Mouse (Mus musculus) retina, adult 2 months (tissue): ENCODE data around the gene Pawr.
"Not testable (repeated sequence)": the region's sequence is repeated elsewhere in the genome, so short reads cannot be mapped to it uniquely, and the experiment has no call there.

ENCODE experiments used
- DNase-seq: peaks from one replicate; pipeline ENCODE4 v3.0.0-alpha.2; 2012; ENCODE audit warnings: low read depth, low spot score

The Pawr gene

DNA sequence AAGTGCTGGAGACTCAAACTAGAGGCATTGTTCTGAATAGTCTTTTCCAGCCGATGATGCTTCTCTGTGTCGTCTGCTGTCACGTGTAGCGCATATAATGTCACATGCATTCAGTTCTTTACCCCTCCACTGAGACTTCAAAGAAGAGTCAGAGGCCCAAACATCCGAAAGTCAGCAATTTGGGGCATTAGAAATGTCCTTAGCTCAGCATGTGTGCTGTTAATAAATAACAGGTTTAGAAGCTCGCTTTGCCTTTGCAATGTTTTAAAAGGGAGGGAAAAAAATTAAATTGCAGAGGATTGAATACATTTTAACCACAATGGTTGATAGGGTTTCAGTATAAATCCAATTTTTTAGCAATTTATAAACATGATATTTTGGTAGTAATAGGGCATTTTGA, 18.1 kb upstream of the Pawr start:
- DNase-seq = no peak

DNA sequence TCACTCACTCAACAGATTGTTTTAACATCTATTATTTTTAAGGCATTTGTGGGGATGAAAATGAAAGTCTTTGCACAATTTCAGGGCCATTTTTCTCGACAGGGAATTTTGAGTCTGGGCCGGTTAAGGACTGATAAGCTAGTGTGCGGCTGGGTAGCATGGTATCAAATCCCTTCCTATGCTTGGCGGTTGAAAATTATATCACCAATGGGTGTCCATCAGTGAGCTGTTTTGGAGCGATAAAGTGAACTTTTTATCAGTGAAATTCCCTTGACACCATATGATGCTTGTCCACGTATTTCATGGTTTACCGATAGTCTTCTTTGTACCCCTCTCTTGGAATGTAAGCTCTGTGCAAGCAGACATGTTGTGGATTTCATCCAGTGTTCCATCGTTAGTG, 17.5 kb upstream of the Pawr start:
- DNase-seq = no peak

DNA sequence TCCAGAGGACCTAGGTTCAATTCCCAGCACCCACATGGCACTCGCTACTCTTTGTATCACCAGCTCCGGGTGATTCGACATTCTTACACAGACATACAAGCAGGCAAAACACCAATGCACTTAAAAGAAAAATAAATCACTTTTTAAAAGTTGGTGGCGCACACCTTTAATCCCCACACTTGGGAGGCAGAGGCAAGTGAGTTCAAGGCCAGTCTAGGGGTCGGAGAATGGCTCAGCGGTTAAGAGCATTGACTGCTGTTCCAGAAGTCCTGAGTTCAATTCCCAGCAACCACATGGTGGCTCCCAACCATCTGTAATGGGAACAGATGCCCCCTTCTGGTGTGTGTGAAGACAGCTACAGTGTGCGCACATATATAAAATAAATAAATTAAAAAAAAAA, 16.7 kb upstream of the Pawr start:
- DNase-seq = no peak

- DNase-seq = no peak
Observed at GRCm38 (mm10) chr10:108328356-108328755, 3.6 kb upstream of the Pawr start.

DNA sequence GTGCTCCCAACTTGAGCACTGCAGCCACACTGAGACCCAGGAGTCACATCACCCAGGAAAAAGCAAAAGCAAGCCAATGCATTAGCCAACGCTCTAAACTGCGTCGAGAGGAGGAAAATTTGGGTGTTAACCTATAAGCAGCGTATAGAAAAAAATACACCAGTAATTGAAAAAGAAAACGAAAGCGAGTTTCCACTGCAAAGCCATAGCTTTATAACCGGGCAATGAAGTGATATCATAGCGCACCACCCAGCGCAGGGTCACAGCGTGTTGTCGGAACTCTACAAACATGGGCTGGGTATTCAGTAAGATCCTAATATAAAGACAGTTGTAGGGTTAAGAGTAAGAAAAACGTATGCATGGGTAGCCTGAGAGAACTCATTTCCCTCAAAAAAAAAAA, 2.9 kb upstream of the Pawr start:
- no peak for DNase-seq

- no peak for DNase-seq
Observed at GRCm38 (mm10) chr10:108329771-108330170, 2.1 kb upstream of the Pawr start.

- DNase-seq = no peak
Observed at GRCm38 (mm10) chr10:108330964-108331363, 957 bp upstream of the Pawr start.

- peak; percentile 18 for DNase-seq
Observed at GRCm38 (mm10) chr10:108332571-108333541, 935 bp downstream of the Pawr start.

GRCm38 (mm10) chr10:108333642-108334041, 1.7 kb downstream of the Pawr start:
- peak; percentile 13 for DNase-seq

DNA sequence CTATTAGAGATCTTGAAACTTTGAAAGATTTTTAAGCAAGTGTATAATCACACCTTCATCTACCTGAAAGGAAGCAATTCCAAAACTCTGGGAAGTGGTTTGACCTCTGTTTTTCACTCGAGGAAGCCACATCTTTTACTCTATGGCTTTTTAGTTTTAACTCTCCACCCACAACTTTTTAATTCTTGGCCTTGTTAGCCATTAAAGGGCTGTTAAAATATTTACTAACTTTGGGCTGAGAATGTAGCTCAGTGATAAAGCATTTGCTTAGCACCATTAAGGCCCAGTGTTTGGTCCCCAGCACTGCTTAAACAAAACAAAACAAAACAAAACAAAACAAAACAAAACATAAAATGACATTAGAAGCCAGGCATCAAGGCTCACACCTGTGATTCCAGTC, 2.2 kb downstream of the Pawr start:
- no peak for DNase-seq

GRCm38 (mm10) chr10:108335736-108336292, 3.9 kb downstream of the Pawr start:
- no peak for DNase-seq

- no peak for DNase-seq
Observed at GRCm38 (mm10) chr10:108336581-108336980, 4.7 kb downstream of the Pawr start.

DNA sequence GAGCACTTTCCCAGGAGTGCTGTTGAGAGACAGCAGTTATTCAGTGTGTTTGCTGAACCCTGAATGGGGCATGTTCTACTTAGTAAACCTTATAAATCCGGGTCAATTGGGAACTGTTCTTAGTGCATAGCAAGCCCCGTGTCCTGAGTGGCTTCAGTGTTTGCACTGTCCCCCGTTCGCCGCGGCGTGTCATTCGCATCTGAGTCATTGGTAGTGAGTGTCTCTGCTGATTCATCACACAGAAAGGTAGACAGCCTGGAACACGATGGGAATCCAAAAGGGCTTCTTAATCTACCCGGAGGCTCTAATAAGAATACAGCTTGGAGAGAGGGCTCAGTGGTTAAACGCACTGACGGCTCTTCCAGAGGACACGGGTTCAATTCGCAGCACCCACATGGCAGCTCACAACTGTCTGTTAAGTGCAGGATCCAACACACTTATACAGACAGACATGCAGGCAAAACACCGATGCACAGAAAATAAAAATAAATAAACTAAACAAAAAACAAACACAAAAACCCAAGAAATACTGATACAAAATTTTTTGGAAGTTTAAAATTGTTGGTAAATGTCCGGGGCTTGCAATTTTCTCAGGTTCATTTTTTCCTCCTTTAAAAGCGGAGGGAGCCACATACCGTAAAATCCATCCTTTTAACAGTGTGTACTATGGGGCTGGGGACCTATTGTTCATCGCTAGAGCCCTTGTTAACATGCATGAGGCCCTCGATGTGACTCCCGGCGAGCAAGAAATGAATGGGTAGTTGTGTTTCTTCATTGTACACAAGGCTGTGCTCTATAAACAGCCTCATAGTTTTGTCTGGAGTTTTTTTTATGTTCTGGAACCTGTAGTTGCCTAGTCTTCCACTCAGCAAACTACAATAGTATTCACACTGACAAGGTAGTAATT, 6.4 kb downstream of the Pawr start:
- no peak for DNase-seq

DNA sequence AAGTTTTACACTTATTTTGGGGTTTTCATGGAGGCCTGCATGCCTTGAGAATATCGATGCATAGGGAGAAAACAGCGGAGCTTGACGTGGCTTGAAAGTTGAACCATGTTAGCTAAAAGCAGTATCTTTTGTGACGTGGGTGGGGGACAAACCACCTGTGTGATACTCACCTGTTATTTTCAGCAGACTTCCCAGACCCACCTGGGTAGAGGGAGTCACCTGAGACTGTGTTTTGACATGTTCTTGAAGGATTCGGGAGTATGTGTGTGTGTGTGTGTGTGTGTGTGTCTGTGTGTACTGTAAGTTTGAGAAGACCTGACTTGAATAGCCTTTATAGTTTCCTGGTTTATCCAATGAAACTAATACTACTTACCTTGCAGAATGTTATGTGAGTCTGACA, 7.2 kb downstream of the Pawr start:
- no peak for DNase-seq

- no peak for DNase-seq
Observed at GRCm38 (mm10) chr10:108339872-108340271, 8.0 kb downstream of the Pawr start.

GRCm38 (mm10) chr10:108343734-108344133, 11.8 kb downstream of the Pawr start:
- no peak for DNase-seq

- no peak for DNase-seq
Observed at GRCm38 (mm10) chr10:108345123-108345522, 13.2 kb downstream of the Pawr start.

- DNase-seq = not testable (repeated sequence)
Observed at GRCm38 (mm10) chr10:108346301-108346700, 14.4 kb downstream of the Pawr start.

DNA sequence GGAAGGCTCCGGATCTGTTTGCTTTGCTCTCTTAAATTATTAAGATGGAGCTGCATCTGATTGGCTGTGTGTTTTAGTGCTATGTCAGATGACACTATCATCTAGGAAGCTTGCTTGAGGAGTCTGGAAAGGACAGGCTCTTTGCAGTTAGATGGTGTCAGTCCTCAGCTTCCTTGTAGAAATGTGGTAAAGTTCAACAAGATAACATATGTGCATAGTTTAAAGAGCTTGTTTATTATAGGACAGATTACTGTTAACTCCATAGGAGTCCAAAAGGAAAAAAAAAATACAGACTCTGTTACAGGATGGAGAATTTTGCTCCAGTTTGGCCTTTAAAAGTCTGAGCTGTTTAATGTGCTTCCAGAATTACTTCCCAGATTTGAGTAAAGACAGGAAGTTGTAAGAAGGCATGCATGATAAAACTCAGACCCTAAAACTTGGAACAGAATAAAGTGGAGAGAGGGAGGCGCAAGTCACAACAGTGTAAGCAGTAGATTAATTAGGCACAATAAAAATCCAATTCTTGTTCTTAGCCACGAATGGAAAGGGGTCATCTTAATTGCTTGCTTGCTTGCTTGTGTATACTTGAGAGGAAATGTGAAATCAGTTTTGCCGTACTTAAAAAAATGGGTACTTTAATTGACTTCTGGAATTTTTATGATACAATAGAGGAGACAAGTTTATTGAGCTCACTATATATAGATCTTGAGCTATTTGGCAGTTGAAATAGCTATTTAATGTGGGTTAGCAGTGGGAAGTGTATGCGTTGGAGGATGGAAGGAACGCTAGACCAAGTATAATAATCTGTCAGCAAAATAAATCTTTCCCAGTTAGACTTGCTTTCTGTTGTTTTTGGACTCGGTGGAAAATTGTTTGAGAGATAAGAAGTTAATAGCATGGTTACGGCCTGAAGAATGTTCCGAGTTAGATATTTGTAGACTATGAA, 18.5 kb downstream of the Pawr start:
- no peak for DNase-seq

- no peak for DNase-seq
Observed at GRCm38 (mm10) chr10:108352944-108353343, 21.0 kb downstream of the Pawr start.
